In genomic region chr7:96951281-96952051, GRCm38 (mm10) we compare ENCODE assay signal across 7 mouse cellular contexts. TPM values are rescaled to one million over a fixed set of nuclear protein-coding genes. Genes with fewer than 3 reads are reported as not detected.
DNase-seq lines count a peak whose midpoint lies in the region; ATAC-seq lines count a peak whose summit lies in the region.

Nars2 (plus strand) TSS chr7:96951505.

- peak within 1 kb of the TSS; percentile 88 for H3K4me3 ChIP-seq in intestine, embryonic 15.5 days (replicated peaks)
- peak within 1 kb of the TSS; percentile 88 for H3K4me3 ChIP-seq in midbrain, embryonic 10.5 days

- H3K9me3 ChIP-seq in intestine, embryonic 15.5 days, result no peaks in the 10 kb centered on the region
- no peaks in the 10 kb centered on the region for H3K9me3 ChIP-seq in midbrain, embryonic 10.5 days (replicated peaks)

- H3K27ac ChIP-seq in intestine, embryonic 15.5 days, result peak within 1 kb of the TSS; percentile 87
- H3K27ac ChIP-seq in midbrain, embryonic 10.5 days (replicated peaks), result peak within 1 kb of the TSS; percentile 88

- DNase-seq in adrenal gland, adult 2 months, result peak; percentile 93
- DNase-seq in embryo, embryonic 11.5 days (ENCODE audit: low read depth, low spot score), result peak; percentile 97
- DNase-seq in gastrocnemius, postnatal 36 days, result peak; percentile 81 to 85
- DNase-seq in left cerebral cortex, postnatal 25 days (ENCODE audit: low spot score in 2 of 2), result peak; percentile 92 to 96
- peak; percentile 92 for DNase-seq in midbrain, embryonic 10.5 days (ENCODE audit: low spot score)
- DNase-seq in right cerebral cortex, postnatal 4 days, result peak; percentile 82

- H3K4me1 ChIP-seq in intestine, embryonic 15.5 days (replicated peaks), result 0 out of 2 replicates have a peak, but pooled peaks cover 4% of the 10 kb centered on the region
- peaks cover 11% of the 10 kb centered on the region for H3K4me1 ChIP-seq in midbrain, embryonic 10.5 days

- WGBS in intestine, embryonic 15.5 days, result under 1% methylated on average over 61 of the region's 62 CpGs
- WGBS in midbrain, embryonic 10.5 days, result under 1% methylated on average over 62 of the region's 62 CpGs

- intact Hi-C loops in gastrocnemius, postnatal 36 days (cut with DNase I), result no loop called here
- intact Hi-C loops in left cerebral cortex, postnatal 25 days (cut with DNase I), result no loop called here

- peak; percentile 100 for ATAC-seq in intestine, embryonic 15.5 days

- no peaks in the 10 kb centered on the region for H3K36me3 ChIP-seq in intestine, embryonic 15.5 days
- peaks cover 2% of the 10 kb centered on the region; the same call in 1 of the 2 replicates for H3K36me3 ChIP-seq in midbrain, embryonic 10.5 days

- H3K27me3 ChIP-seq in intestine, embryonic 15.5 days (replicated peaks), result no peaks in the 10 kb centered on the region
- no peaks in the 10 kb centered on the region for H3K27me3 ChIP-seq in midbrain, embryonic 10.5 days (ENCODE audit: low read depth, poor library complexity, severe bottlenecking)

- peak within 1 kb of the TSS; percentile 80 for H3K9ac ChIP-seq in intestine, embryonic 15.5 days

- H3K4me2 ChIP-seq in intestine, embryonic 15.5 days (replicated peaks), result peak within 1 kb of the TSS; percentile 80

RNA-seq across cellular contexts. Expression of gene Nars2, which starts in this region (rescaled TPM):
- 10 to 100 TPM; 12.3 to 22.4 TPM for total RNA-seq in adrenal gland, adult 2 months (2021)
- polyA plus RNA-seq in adrenal gland, adult 2 months (2012; rRNA removed), result 2.5 and 3.1 TPM in 2 replicates
- 1 to 10 TPM; 7.1 to 7.2 TPM for total RNA-seq in gastrocnemius, postnatal 36 days (2021)
- polyA plus RNA-seq in intestine, embryonic 15.5 days (2015; fragmentation: Nextera tagmentation; extraction: Ambion mirVana), result 25.1 and 25.7 TPM in 2 replicates
- 10 to 100 TPM; 17.4 to 18.3 TPM for total RNA-seq in left cerebral cortex, postnatal 25 days (2021)
- 24.4 and 26.1 TPM in 2 replicates for polyA plus RNA-seq in midbrain, embryonic 10.5 days (2016; fragmentation: Nextera tagmentation; extraction: Ambion mirVana)

Comparison
In these comparisons a context has a peak if more than half of its experiments do, and no peak if none do; other contexts are left out.
1. Peak in every context shown above with its lines: DNase-seq, ATAC-seq, H3K4me3 ChIP-seq and H3K27ac ChIP-seq.